Mouse (Mus musculus) ES-E14 (cell line): ENCODE data around the gene Hoxc12. TPM values are rescaled to one million over a fixed set of nuclear protein-coding genes. Genes with fewer than 3 reads are reported as not detected.

Experiments used
- DNase-seq: peaks from one replicate; pipeline ENCODE4 v3.0.0-alpha.2; 2013; ENCODE audit warnings: low read depth, low spot score
- H3K27ac ChIP-seq: 2 replicates; pipeline ENCODE4 v1.5.1; 2012; ENCODE audit warnings: low read depth, mild to moderate bottlenecking, low read length, moderate library complexity, mixed read lengths; ENCODE audit not compliant: poor library complexity, insufficient read depth, severe bottlenecking
- H3K36me3 ChIP-seq: 2 replicates; pipeline ENCODE4 v1.6.1; 2012; ENCODE audit warnings: mild to moderate bottlenecking, low read length, moderate library complexity, mixed read lengths; ENCODE audit not compliant: control insufficient read depth, poor library complexity, insufficient read depth, severe bottlenecking
- H3K4me1 ChIP-seq, 2 experiments: fragments of 150-350 bp in 1 of 2; sonication (generic) in 1 of 2; 2 replicates each; pipeline ENCODE4 v1.6.1; 2012; ENCODE audit warnings: low read length in 2 of 2, mild to moderate bottlenecking in 1 of 2, mixed read lengths in 1 of 2; ENCODE audit not compliant: control insufficient read depth in 2 of 2, insufficient read depth in 2 of 2, poor library complexity in 1 of 2
- H3K4me3 ChIP-seq, 2 experiments: fragments of 150-350 bp in 1 of 2; sonication (generic) in 1 of 2; 2 replicates each; pipeline ENCODE4 v1.5.1; 2012; ENCODE audit warnings: low read length in 2 of 2, low read depth in 1 of 2, mild to moderate bottlenecking in 1 of 2, mixed read lengths in 1 of 2; ENCODE audit not compliant: insufficient read depth in 1 of 2, poor library complexity in 1 of 2, severe bottlenecking in 1 of 2
- H3K9ac ChIP-seq: 2 replicates; pipeline ENCODE4 v1.6.1; 2012; ENCODE audit warnings: low read depth, mild to moderate bottlenecking, low read length, mixed read lengths; ENCODE audit not compliant: poor library complexity, insufficient read depth, severe bottlenecking
- H3K9me3 ChIP-seq: fragments of 150-350 bp; sonication (generic); 2 replicates; pipeline ENCODE4 v1.6.1; 2012; ENCODE audit warnings: low read depth, mild to moderate bottlenecking, low read length; ENCODE audit not compliant: control insufficient read depth, insufficient read depth
- CHD2 ChIP-seq: IDR thresholded peaks from 2 replicates; pipeline ENCODE4 v1.6.1; 2014; ENCODE audit warnings: mild to moderate bottlenecking, low read depth, low read length, inconsistent platforms
- HCFC1 ChIP-seq: IDR thresholded peaks from 2 replicates; pipeline ENCODE4 v1.6.1; 2012; ENCODE audit warnings: low read length, inconsistent platforms, borderline replicate concordance; ENCODE audit not compliant: insufficient read depth
- MAFK ChIP-seq: IDR thresholded peaks from 2 replicates; pipeline ENCODE4 v1.6.1; 2014; ENCODE audit warnings: mild to moderate bottlenecking, low read depth, low read length, inconsistent platforms; ENCODE audit not compliant: insufficient read depth
- ZC3H11A ChIP-seq: IDR thresholded peaks from 2 replicates; pipeline ENCODE4 v1.6.1; 2012; ENCODE audit warnings: low read depth, mild to moderate bottlenecking, inconsistent platforms, low read length, borderline replicate concordance
- ZNF384 ChIP-seq: IDR thresholded peaks from 2 replicates; pipeline ENCODE4 v1.6.1; 2012; ENCODE audit warnings: low read depth, low read length, inconsistent platforms
- in situ Hi-C, 2 experiments: fragments of 600-800 bp; cut with MboI; formaldehyde crosslinking; loops; one replicate each; pipeline ENCODE4 v1.15.1; 2025; ENCODE audit warnings: low sequenced_read_pairs in 2 of 2, inconsistent platforms in 1 of 2; ENCODE audit not compliant: unreplicated experiment in 2 of 2
- total RNA-seq: library from RNA; depleted of rRNA; stranded (reverse); fragments of 300-350 nt; gene quantifications from 2 replicates; pipeline ENCODE4 v1.2.3, GENCODE M21; 2012

The Hoxc12 gene
- total RNA-seq, 1 experiment: 1.9 TPM

- H3K27ac ChIP-seq: no peak overlapping the region
- peak overlapping the region; percentile 54; the same call in 1 of the 2 replicates for H3K9ac ChIP-seq
- no peaks in the 10 kb centered on the region for H3K4me1 ChIP-seq
- TF ChIP-seq CHD2: no peak
- no peak for TF ChIP-seq ZNF384
- no peak for TF ChIP-seq HCFC1
- TF ChIP-seq ZC3H11A: no peak
- TF ChIP-seq MAFK: no peak
- in situ Hi-C loops: loop anchor here in 1 of 2 experiments (10.0 kb wide), 1 partner anchor 65 kb away; no protein-coding TSS in a partner anchor
- H3K4me3 ChIP-seq: peak overlapping the region in 1 of 2 experiments; percentile 56; a peak in 3 of 4 replicates
- no peaks in the 10 kb centered on the region for H3K36me3 ChIP-seq
- H3K9me3 ChIP-seq: no peaks in the 10 kb centered on the region
- DNase-seq: no peak
Measured at GRCm38 (mm10) chr15:102919336-102920180, 17.0 kb upstream of the Hoxc12 start.

DNA sequence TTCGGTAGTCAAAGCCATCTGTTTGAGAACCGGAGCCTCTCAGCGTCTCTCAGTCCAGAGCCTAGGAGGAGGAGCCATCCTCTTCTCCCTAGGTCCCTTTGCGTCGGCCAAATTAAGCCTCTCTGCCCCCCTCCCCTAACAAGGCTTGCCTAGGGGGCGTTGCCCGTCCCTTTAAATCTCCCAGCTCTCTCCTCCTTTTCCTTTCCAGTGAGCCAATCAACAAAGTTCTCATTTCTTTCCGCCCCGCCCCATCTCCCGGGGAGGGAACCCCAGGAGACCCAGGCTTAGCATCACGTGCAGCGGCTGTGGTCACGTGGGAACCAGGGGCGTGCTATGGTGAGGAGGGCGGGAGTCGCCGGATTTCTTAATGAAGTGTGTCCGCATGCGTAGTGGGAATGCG is 15.9 kb upstream of the Hoxc12 start:
- H3K36me3 ChIP-seq: no peaks in the 10 kb centered on the region
- peak overlapping the region; percentile 56 to 69; a peak in 3 of 4 replicates for H3K4me3 ChIP-seq
- H3K4me1 ChIP-seq: no peaks in the 10 kb centered on the region
- no peak for TF ChIP-seq ZNF384
- TF ChIP-seq HCFC1: 0 out of 2 replicates have a peak, but pooled peaks have one; percentile 17
- no peak overlapping the region for H3K27ac ChIP-seq
- in situ Hi-C loops: loop anchor here in 1 of 2 experiments (10.0 kb wide), 1 partner anchor 64 kb away; no protein-coding TSS in a partner anchor
- no peak overlapping the region for H3K9ac ChIP-seq
- DNase-seq: peak; percentile 100
- no peaks in the 10 kb centered on the region for H3K9me3 ChIP-seq

- TF ChIP-seq CHD2: no peak
- no peak for TF ChIP-seq MAFK
- no peak for TF ChIP-seq HCFC1
- TF ChIP-seq ZNF384: no peak
- TF ChIP-seq ZC3H11A: no peak
- in situ Hi-C loops: loop anchor here in 1 of 2 experiments (10.0 kb wide), 1 partner anchor 63 kb away; no protein-coding TSS in a partner anchor
- Histone ChIP-seq H3K27ac (no peak within 1 kb of the TSS), H3K4me3 (peak within 1 kb of the TSS; percentile 69 to 77), H3K4me1 (no peaks in the 10 kb centered on the region), H3K9me3 (no peaks in the 10 kb centered on the region), H3K9ac (peak within 1 kb of the TSS; percentile 60), H3K36me3 (no peaks in the 10 kb centered on the region)
- no peak for DNase-seq
Measured at GRCm38 (mm10) chr15:102921053-102922011, 15.2 kb upstream of the Hoxc12 start, which contains the start of gene Hoxc13. Gene Hoxc13 (plus strand): TSS chr15:102921103.

GRCm38 (mm10) chr15:102922012-102922362 is 14.6 kb upstream of the Hoxc12 start:
- in situ Hi-C loops: loop anchor here in 1 of 2 experiments (10.0 kb wide), 1 partner anchor 63 kb away; no protein-coding TSS in a partner anchor
- peaks cover 0 to 2% of the 10 kb centered on the region in 2 experiments; a peak in 1 of 4 replicates for H3K4me1 ChIP-seq
- H3K4me3 ChIP-seq: peak overlapping the region; percentile 69 to 77
- H3K9ac ChIP-seq: peak overlapping the region; percentile 60
- no peak overlapping the region for H3K27ac ChIP-seq
- no peaks in the 10 kb centered on the region for H3K9me3 ChIP-seq
- TF ChIP-seq MAFK (no peak), ZC3H11A (no peak), CHD2 (no peak), ZNF384 (no peak), HCFC1 (no peak)
- no peak for DNase-seq
- no peaks in the 10 kb centered on the region for H3K36me3 ChIP-seq
